Mouse (Mus musculus) retina, adult 2 months (tissue): Measurements from ENCODE around the gene Nop10.
"Not testable (repeated sequence)": the region's sequence is repeated elsewhere in the genome, so short reads cannot be mapped to it uniquely, and the experiment has no call there.

Experiments used
- DNase-seq: peaks from one replicate; pipeline ENCODE4 v3.0.0-alpha.2; 2012; ENCODE audit warnings: low read depth, low spot score

Gene Nop10

GRCm38 (mm10) chr2:112265448-112266241, 3.9 kb downstream of the Nop10 start, which contains the start of gene Slc12a6:
TSS of gene Slc12a6 (plus strand) at chr2:112265825.
- peak; percentile 82 for DNase-seq

GRCm38 (mm10) chr2:112266242-112266592, 4.5 kb downstream of the Nop10 start, which contains the start of gene Gm21985:
TSS of gene Gm21985 (plus strand) at chr2:112266314.
- DNase-seq = no peak

- DNase-seq = no peak
Observed at GRCm38 (mm10) chr2:112266780-112267179, 5.1 kb downstream of the Nop10 start.

DNA sequence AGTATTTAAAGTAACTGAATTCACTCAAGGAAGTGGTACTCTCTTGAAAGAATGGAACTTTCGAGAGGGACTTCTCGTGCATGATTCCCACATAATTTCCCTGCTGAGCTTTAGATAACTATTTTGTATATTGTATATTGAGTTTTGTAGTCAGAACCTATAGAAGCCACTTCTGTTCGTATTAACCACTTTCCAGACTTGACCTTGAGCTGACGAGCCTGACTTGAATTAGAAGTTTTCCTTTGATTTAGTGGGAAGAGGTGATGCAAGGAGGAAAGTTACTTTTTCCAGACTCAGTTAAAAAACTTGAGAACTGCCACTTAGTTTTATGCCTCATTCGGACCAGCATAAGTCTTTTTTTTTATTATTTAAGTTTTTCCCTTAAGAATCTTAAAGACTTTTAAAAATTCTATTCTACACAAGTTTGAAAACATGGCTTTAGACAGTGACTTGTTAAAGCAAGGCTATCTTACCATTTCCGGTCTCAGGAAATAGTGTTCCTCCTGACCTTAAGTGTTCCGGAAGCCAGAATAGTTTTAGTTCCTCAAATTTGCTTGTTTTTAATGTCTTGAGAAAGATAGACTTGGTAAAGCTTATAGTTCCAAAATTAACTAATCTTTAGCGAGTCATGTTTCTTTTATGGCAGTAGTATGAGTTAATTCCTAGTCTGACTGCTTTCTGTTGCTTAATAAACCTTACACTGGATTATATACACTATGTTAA, 6.0 kb downstream of the Nop10 start:
- DNase-seq = no peak

DNA sequence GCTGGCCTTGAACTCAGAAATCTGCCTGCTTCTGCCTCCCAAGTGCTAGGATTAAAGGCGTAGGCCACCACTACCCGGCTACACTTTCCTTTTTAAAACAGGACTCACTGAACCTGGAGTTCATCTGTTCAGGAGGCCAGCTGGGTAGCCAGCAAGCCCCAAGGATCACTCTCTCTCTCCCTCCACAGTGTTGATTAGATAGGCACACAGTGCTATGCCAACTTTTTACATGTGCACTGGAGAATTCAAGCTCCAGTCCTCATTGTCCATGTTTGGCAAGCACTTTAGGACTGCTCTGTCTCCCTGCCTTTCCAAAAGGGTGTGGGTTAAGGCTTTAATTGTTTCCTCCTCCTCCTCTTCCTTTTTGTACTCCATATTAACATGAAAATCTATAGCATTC, 8.3 kb downstream of the Nop10 start:
- DNase-seq = no peak

DNA sequence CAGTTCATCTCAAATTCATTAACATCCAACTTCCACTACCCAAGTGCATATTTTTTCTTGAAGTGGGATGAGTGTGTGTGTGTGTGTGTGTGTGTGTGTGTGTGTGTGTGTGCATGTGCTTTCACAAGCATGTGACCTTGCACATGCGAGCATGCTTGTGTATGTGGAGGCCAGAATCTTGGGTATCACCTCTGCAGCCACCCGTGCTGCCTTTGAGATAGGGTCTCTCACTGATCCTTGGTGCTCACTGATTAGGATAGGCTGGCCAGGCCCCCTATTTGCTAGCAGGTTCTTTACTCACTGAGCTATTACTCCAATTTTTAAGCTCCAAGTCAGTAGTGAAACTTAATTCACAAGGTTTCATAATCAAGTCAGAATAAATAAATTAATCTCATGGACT, 11.2 kb downstream of the Nop10 start:
- no peak for DNase-seq

- no peak for DNase-seq
Observed at GRCm38 (mm10) chr2:112273474-112273873, 11.7 kb downstream of the Nop10 start.

- DNase-seq = no peak
Observed at GRCm38 (mm10) chr2:112276870-112277269, 15.1 kb downstream of the Nop10 start.

DNA sequence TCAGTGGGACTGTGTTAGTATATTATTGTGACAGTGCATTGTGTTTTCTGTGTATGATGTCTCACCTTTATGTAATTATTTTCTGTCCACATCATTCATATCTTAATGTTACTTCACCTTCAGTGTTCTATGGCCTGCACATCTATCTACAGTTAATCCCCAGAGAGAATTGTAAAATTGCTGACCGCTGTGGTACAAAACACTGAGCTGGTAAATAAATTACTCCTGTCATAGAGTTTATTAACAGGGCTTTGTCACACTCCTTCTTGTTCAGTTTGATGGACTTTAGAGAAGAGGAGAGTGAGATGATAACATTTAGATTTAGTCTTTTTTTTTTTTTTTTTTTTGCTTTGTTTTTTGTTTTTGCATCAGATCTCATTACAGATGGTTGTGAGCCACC, 21.1 kb downstream of the Nop10 start:
- DNase-seq = no peak

DNA sequence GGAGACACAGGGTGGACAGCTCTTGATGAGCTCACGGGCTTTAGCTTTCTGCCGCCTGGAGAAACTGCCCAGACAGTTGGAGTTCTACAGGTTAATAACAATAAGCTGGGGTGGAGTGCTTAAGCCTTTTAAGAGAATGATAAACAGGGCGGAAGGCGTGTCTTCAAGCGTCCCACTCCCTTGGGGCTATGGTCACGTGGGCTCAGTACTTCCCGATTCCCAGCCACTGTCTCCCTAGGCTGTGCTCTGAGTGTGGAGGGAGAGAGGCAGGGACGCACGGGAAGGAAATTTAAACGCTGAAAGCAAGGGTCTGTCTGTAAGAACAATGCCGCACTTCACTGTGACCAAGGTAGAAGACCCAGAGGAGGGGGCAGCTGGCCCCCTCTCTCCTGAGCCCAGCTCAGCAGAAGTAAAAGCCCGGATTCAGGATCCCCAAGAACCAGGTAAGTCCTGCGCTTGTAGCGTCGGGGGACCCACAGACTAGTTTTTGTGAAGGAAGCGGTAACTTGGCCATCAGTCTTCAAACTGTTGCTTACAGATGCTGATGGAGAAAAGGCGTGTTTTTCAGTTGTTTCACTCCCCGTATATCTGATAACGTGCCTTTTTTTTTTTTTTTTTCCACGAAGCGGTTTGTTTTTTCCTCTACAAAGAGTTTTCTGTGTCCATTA, 22.8 kb downstream of the Nop10 start:
- DNase-seq = peak; percentile 66

GRCm38 (mm10) chr2:112285031-112285390, 23.3 kb downstream of the Nop10 start:
- DNase-seq = no peak

GRCm38 (mm10) chr2:112286062-112286461, 24.3 kb downstream of the Nop10 start:
- not testable (repeated sequence) for DNase-seq

- DNase-seq = peak; percentile 50
Observed at GRCm38 (mm10) chr2:112287059-112287458, 25.3 kb downstream of the Nop10 start.

- no peak for DNase-seq
Observed at GRCm38 (mm10) chr2:112289507-112289906, 27.8 kb downstream of the Nop10 start.

GRCm38 (mm10) chr2:112292823-112293222, 31.1 kb downstream of the Nop10 start:
- DNase-seq = no peak

GRCm38 (mm10) chr2:112296211-112296610, 34.5 kb downstream of the Nop10 start:
- no peak for DNase-seq

DNA sequence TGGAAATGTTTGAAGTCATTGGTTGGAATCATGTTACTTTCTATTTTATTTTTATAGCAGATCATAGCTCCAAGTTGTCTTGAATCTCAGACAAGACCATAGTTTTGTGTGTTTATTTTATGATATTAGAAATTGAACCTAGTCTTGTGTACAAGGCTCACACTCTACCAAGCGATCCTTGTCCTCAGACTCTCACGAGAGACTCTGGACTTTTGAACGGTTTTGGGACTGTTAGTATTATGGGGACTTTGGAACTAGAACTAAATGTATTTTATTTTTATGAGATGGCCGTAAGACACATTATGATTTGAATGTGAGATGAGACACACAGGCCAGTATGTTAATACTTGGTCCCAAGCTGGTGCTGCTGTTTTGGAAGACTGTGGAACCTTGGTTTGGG, 36.5 kb downstream of the Nop10 start:
- no peak for DNase-seq

- no peak for DNase-seq
Observed at GRCm38 (mm10) chr2:112308671-112309070, 46.9 kb downstream of the Nop10 start.

- no peak for DNase-seq
Observed at GRCm38 (mm10) chr2:112309161-112309600, 47.5 kb downstream of the Nop10 start.
